ENCODE assay signal across 14 mouse cellular contexts in genomic region chr11:101128996-101129577, GRCm38 (mm10). TPM values are rescaled to one million over a fixed set of nuclear protein-coding genes. Genes with fewer than 3 reads are reported as not detected.
A peak's percentile ranks its signal among the peaks of the same experiment; 100 is the strongest.
DNase-seq lines count a peak whose midpoint lies in the region; TF ChIP-seq lines count a peak whose summit lies in the region.
"Had no signal": no experiment of that assay in that cellular context is flagged by ENCODE, and none has a peak within 500 bp of the region (broad histone marks: within the 10 kb centered on the region; RNA-seq: fewer than 3 reads in every experiment).

No protein-coding gene starts in this region.

- peaks cover 3% of the 10 kb centered on the region for H3K36me3 ChIP-seq in myocyte (ENCODE audit: control insufficient read depth, insufficient read depth)

- no peaks in the 10 kb centered on the region for H3K27me3 ChIP-seq in myocyte (ENCODE audit: control insufficient read depth, insufficient read depth, insufficient read length)
- H3K27me3 ChIP-seq: lung, embryonic 15.5 days; neural tube, embryonic 13.5 days had no signal

- no peak overlapping the region for H3K4me3 ChIP-seq in myocyte
- H3K4me3 ChIP-seq: layer of hippocampus, adult 2 months; lung, embryonic 15.5 days; neural tube, embryonic 13.5 days had no signal

- no peak for TF ChIP-seq POLR2A in myocyte (IDR thresholded peaks at IDR 0.05; ENCODE audit: insufficient read length, low read depth)

- H3K4me2 ChIP-seq in myocyte (ENCODE audit: low read depth) = peak overlapping the region; percentile 34
- H3K4me2 ChIP-seq: lung, embryonic 15.5 days; neural tube, embryonic 13.5 days had no signal

- H3ac ChIP-seq in myocyte (ENCODE audit: control insufficient read depth, insufficient read length) = no peak overlapping the region

- peak; percentile 35 to 42 for DNase-seq in heart, adult 18-20 months
- DNase-seq in heart, adult 9 months (ENCODE audit: low spot score in 2 of 2) = no peak
- peak; percentile 43 to 52 for DNase-seq in adrenal gland, postnatal 36 days
- DNase-seq in cerebellum, adult 9-10 months = peak; percentile 90
- no peak for DNase-seq in right cerebral cortex, postnatal 36 days (ENCODE audit: low spot score in 2 of 2)
- no peak for DNase-seq in left cerebral cortex, adult 11 months (ENCODE audit: low spot score)
- DNase-seq: heart, postnatal 4 days; liver had no signal

- H3K79me2 ChIP-seq in myocyte (ENCODE audit: control insufficient read depth, insufficient read depth) = no peaks in the 10 kb centered on the region

TF ChIP-seq in myocyte, 11 proteins besides CTCF, POLR2A, EP300 and RAD21:
- TF ChIP-seq MYOD1 (IDR thresholded peaks at IDR 0.05; ENCODE audit: control insufficient read depth in 1 of 3, insufficient read length in 2 of 3, low read depth in 2 of 3) = no peak

RNA-seq across cellular contexts. Expression of gene Tubg1, which starts 9.3 kb away (rescaled TPM):
- 10 to 100 TPM; 23.9 to 25.6 TPM for total RNA-seq in heart, adult 18-20 months (2021)
- 10 to 100 TPM; 41.3 to 42.7 TPM for total RNA-seq in adrenal gland, postnatal 36 days (2021)
- 87.5 TPM for polyA plus RNA-seq in myocyte (2012; fragmentation: generic; extraction: Trizol)

RNA-seq across cellular contexts. Expression of gene Retreg3, which starts 9.4 kb away (rescaled TPM):
- 10 to 100 TPM; 29.7 to 31.6 TPM for total RNA-seq in heart, adult 18-20 months (2021)
- 10 to 100 TPM; 53.2 to 57.2 TPM for total RNA-seq in adrenal gland, postnatal 36 days (2021)
- polyA plus RNA-seq in myocyte (2012; fragmentation: generic; extraction: Trizol) = 41.2 TPM

RNA-seq across cellular contexts. Expression of gene Tubg2, which starts 26.6 kb away (rescaled TPM):
- total RNA-seq in heart, adult 18-20 months (2021) = 1 to 10 TPM; 2.3 to 3.7 TPM
- total RNA-seq in adrenal gland, postnatal 36 days (2021) = 1 to 10 TPM; 5.9 to 7.0 TPM
- polyA plus RNA-seq in myocyte (2012; fragmentation: generic; extraction: Trizol) = 0.18 TPM
- total RNA-seq: common myeloid progenitor, adult 5-6 weeks; megakaryocyte, adult 5-6 weeks had no signal

RNA-seq across cellular contexts. Expression of gene Psmc3ip, which starts 33.9 kb away (rescaled TPM):
- 1 to 10 TPM; 2.4 to 2.6 TPM for total RNA-seq in heart, adult 18-20 months (2021)
- 1 to 10 TPM; 5.8 to 6.6 TPM for total RNA-seq in adrenal gland, postnatal 36 days (2021)
- 7.1 TPM for polyA plus RNA-seq in myocyte (2012; fragmentation: generic; extraction: Trizol)

RNA-seq across cellular contexts. Expression of gene Cntnap1, which starts 41.2 kb away (rescaled TPM):
- 1 to 10 TPM; 1.1 to 1.9 TPM for total RNA-seq in heart, adult 18-20 months (2021)
- total RNA-seq in adrenal gland, postnatal 36 days (2021) = 1 to 10 TPM; 4.6 to 4.9 TPM
- polyA plus RNA-seq in myocyte (2012; fragmentation: generic; extraction: Trizol) = 1.3 TPM

Comparison
In these comparisons a context has a peak if more than half of its experiments do, and no peak if none do; other contexts are left out.
1. DNase-seq: peak in heart, adult 18-20 months (2 of 2), adrenal gland, postnatal 36 days (2 of 2) and cerebellum, adult 9-10 months (single experiment); none in heart, adult 9 months (0 of 2), right cerebral cortex, postnatal 36 days (0 of 2) and left cerebral cortex, adult 11 months (single experiment).